Mouse (Mus musculus) cerebellum, adult 2 months (tissue): ENCODE measurements at regions not wholly inside any gene's neighbourhood (a gene's known extent, or its start where the extent isn't known, plus 50 kb on each side); places are given as distances from the start of the nearest gene placed in this dataset.

Experiments
- CTCF ChIP-seq: fragments of 200-500 bp; IDR thresholded peaks from 2 replicates; pipeline ENCODE4 v1.5.1; 2011; ENCODE audit warnings: low read depth, mild to moderate bottlenecking, control low read depth, low read length, moderate library complexity, borderline replicate concordance; ENCODE audit not compliant: insufficient read depth
- POLR2A ChIP-seq: fragments of 200-500 bp; IDR thresholded peaks from 2 replicates; pipeline ENCODE4 v1.6.1; 2011; ENCODE audit warnings: low read length, control low read depth, borderline replicate concordance; ENCODE audit not compliant: insufficient read depth

DNA sequence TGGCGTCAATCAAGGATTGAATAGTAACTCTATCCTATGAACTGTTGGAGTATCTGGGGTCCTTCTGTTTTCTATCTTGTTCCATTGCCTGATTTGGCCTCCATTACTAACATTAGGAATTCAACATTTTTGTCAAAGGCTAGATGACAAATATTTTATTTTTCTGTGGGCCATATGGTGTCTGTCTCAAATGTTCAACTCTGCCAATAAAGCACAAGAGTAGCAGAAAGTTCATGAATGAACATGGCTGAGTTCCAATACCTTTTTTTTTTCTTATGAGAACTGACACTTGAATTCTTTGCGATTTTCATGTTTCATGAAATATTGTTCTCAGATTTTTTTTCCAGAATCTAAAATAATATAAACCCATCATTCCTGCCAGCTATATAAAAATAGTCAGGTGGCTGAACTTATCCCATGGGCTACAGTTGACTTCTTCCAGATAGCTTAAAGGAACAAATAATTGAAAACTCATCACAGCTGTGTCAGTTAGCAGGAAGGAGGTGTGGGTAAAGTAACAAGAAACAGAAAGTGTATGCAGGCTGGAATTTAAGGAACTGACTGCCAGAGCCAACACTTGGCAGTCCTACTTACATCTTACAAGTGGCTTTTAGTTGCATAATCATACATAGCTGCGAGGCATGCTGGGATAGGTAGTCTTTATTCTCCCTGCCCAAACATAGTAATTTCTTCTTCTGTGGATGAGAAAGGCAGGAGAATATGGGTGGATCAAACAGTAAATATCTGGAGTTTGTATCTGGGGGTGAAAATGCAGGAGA, 469.8 kb downstream of the Bckdhb start:
- TF ChIP-seq POLR2A (no peak), CTCF (no peak)
